Mouse (Mus musculus): ENCODE data around the gene Gnai3.
A peak's percentile ranks its signal among the peaks of the same experiment; 100 is the strongest.

Gene Gnai3

DNA sequence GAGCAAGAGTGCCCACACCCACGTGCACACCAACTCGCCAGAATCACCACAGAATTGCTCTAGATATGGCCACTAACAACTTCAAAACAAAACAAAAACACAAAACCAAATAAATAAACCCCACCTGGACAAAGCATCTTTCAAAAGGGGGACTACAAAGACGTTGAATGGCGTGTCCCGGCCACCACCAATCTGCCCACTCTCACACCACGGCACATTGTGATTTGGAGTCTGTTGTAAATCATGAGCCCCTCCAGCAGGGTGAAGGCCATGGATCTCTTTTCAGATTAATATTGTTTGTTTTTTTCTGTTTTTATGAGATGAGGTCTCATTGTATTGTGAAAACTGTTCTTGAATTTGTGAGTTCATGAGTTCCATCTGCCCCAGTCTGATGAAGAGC lies 43.9 kb downstream of the Gnai3 start:
- DNase-seq: no peak

DNA sequence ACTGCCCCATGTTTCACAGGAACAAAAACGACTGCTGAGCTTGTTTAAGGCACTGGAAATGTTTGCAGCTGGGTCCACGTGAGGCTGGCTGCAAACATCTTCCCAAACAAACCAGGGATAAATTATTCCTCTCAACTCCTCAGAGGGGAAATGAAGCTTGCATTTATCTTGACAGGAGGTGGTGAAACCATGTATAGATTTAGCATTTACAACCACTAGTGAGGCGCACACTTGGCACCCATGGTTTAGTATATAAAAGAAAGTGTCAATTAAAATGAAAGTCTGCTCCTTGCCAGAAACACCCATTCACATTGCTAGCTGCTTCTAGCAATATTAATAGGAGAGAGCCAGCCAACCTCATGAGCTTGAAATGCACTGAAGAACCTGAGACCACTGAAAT lies 44.4 kb downstream of the Gnai3 start:
- DNase-seq: no peak

DNA sequence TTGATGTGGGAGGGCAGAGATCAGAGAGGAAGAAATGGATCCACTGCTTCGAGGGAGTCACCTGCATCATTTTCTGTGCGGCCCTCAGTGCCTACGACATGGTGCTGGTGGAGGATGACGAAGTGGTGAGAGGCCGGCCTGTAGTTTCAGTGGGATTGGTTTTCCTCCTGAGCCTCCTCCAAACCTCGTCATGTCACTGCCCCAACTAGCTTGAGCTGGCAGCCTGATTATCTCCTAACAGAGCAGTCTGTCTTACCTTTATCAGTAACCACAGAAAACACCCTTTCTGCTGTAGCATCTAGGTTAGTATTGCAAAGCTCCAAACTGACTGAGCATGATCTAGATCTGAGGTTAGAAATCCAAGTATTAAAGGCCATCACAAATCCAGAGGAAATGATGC lies 47.6 kb downstream of the Gnai3 start:
- no peak for DNase-seq

DNA sequence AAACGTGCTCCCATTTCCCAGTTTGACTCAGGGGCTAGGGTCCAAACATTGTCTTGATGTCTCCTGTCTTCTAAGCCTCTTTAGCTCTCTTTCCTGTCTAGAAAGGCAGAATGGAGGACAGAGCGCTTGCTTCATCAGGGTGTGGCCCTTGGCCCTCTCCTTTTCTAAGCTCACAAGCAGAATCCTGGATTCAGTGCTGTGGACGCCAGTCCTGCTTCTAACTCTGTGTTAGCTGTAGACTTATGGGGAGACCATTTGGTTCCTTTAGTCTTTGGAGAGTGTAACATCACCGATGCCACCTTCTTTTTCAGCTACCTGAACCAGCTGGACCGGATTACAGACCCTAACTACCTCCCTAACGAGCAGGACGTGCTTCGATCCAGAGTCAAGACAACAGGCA lies 48.3 kb downstream of the Gnai3 start:
- DNase-seq: no peak

DNA sequence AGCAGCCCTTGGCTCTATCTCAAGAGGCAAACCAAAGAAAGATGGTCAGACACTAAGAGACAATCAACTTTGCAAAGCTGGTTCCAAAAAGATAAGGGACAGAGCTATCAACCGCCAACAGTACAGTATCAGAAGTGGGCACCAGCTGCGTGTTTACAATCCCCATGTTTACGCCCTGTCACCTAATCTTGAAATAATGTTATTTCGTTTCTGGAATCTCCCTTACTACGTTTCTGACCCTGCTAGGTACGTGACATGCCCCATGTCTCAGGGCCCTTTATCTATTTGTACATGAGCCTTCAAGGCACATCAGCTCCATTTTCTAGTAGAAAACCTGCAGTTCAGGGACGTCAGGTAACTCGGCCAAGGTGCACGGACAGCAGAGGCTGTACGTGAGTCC lies 49.2 kb downstream of the Gnai3 start:
- DNase-seq: no peak

DNA sequence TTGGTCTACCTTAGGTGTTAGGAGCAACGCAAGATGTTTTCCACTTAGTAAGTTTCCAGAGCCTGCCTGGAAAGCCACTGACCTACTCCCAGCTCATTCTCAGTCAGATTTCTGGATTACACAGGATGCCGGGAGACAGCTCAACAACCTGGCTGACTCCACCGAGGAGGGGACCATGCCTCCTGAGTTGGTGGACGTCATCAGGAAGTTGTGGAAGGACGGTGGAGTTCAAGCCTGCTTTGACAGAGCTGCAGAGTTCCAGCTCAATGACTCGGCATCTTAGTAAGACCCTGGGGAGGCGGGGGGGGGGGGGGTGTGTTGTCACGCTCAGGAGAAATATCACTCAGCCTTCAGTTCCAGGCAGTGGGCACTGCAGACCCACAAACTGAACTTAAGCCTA lies 49.7 kb downstream of the Gnai3 start:
- no peak for DNase-seq

DNA sequence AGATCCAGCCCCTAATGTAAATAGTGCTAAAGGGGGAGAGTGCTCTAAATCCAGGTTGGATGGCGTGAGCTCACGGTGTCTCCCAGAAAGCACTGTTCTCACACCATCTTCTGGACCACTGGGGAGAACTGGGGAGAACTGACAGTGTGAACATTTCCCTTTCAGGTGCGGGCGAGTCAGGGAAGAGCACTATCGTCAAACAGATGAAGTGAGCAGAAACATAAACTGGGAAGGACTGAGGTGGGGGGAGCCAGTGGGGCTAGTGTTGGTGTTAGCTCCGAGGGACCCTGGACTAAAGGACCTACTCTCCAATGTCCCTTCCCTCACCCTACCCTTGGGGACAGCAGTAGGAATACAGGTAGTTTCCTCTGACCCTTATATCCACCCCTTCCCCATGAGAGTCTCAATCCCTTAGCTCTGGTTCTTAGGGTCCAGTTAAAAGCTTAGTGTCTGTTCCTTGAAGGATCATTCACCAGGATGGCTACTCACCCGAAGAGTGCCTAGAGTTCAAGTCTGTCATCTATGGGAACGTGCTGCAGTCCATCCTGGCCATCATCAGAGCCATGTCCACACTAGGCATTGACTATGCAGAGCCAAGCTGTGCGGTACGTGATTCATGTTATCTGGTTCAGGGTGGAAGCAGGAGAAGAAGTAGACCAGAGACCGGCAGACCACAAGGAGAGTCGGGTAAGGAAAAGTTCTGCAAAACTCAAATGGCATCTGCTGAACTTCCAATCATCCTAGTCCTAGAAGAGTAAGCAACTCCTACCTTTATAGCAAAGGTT lies 50.8 kb downstream of the Gnai3 start:
- DNase-seq: no peak

DNA sequence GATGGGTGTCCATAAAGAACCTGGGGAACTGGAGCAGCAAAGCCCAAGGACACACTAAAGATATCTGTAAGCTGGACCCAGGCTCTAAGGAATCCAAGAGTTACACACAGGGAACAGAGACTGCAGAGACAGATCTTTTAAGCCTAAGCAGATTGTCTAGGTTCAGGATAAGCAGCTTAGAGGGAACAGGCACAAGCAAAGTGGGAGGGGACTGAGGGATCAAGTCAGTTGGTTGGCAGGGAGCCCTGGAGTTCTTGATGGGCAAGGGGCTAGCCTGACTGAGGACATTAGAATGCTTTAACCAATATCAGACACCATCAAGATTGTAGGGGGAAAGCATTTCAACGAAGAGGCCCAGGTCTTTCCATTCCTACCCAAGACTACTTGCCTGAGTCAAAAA lies 51.8 kb downstream of the Gnai3 start:
- no peak for DNase-seq

DNA sequence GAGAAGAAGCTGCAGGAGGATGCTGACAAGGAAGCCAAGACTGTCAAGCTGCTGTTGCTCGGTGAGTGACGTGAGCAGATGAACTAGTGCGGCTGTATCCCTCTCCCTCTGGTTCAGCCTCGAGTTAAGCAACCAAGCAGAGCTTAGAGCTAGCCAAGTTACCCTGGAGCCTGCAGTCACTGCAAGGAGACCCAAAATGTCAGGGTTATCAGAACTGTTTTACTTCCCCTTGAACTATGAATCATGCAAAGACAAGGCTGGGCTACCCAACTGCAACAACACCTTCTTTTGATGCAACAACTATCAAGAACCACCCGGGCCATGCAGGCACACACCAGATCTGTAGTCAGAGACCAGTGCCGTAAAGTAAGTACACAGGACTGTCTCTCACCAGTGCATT lies 52.6 kb downstream of the Gnai3 start:
- DNase-seq: no peak

DNA sequence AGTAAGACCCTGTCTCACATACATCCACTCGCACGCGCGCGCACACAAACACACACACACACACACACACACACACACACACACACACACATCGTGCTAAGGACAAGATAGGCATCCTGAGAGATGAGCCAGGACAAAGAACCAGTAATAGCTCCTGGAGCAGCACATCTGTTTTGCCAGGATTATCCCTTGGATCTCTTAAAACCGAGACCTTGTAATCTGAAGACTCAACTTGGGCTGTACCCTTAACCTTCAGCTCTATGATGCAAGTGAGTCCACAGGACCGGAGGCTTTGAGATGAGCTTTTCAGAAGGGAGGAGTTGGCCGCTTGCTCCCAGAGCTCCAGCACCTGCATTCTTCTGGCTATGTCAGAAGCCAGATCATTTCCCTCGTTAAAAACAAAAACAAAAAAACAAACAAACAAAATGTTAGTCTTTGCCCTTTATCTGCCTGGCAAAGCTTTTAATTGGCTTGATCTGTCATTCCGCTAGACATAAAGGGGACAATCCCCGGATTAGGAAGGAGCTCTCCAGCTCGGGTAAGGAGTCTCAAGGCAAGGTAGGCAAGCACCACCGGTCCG lies 53.3 kb downstream of the Gnai3 start, which contains the start of gene Gnat2:
Gnat2 (plus strand) TSS at position 254 of the 580 bp plus-strand sequence.
- DNase-seq: no peak

DNA sequence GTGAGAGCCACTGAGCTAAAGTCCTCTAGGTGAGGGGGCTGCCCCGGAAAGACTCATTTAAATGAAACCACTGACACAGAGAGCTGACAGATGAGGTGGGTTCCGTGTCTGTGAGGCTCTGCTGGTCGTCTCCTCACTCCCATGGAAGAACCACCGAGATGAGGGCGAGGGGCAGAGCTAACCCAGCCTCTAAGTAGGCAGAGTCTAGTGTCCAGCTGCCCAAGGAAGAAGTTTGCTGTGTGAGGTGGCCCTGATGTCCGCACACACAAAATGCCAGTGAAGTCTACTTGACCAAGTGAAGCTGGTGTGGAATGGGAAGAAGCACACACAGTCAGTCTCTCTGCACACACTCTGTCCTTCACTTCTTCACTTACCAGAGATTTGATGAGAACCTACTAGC lies 53.9 kb downstream of the Gnai3 start:
- DNase-seq: no peak

DNA sequence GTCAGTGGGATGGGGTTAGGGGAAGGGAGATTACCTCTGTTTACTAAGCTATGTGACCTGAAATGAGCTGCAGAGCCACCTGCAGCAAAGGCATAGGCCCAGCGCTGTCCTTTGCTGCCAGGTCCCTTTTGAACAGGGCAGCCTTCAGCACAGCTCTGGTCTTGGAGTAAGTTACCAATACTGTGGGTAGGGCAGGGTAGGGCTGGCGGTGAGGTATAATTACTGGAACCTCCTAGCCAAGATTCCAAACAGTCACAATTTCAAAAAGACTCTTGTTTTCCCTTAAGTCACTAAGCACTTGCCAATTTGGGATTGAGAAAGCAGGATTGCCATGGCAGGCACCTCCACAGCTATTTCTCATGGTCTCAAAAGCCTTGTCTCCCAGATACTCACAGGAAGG lies 55.4 kb downstream of the Gnai3 start:
- DNase-seq: no peak

DNA sequence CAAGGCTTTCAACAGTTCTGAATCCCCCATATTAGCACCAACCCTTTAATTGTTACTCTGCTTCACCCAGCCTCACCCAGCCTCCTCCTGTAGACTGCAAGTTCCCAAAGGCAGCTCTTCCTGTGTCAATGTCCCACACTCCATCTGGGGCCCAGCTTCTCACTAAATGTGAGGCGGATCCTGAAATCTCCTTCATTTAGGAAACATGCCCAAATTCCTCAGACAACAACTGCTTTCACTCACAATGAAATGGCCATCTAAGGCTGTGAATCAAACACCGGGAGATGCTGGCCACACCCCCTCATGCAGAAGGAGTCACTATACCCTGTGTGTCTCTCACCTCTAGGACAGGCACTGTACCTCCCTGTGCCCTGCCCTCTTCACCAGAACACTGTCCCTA lies 56.0 kb downstream of the Gnai3 start:
- DNase-seq: no peak

DNA sequence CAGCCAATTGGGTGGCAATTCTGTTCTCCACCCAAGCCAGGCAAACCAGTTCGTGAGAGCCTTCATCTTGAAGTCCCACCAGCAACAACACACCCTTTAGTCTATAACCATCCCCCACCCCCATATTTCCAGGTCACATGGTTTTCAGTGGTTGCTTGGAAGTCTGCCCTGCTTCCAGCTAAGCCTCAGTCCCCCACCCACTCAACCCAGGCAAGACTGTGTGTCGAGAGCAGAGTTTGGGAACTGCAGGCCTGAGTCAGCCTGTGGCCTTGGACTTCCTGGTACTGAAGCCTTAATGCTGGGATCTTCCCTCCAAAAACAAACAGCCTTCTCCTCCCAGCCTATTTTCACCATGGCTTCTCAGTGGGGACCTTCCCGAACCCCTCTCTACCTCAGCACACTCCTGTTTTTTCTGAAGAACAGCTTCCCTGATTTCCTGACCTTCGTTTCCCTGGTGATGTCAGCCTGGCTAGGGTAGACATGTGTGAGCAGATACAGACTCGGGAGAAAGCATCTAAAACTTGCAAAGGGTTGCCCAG lies 57.0 kb downstream of the Gnai3 start:
- no peak for DNase-seq

DNA sequence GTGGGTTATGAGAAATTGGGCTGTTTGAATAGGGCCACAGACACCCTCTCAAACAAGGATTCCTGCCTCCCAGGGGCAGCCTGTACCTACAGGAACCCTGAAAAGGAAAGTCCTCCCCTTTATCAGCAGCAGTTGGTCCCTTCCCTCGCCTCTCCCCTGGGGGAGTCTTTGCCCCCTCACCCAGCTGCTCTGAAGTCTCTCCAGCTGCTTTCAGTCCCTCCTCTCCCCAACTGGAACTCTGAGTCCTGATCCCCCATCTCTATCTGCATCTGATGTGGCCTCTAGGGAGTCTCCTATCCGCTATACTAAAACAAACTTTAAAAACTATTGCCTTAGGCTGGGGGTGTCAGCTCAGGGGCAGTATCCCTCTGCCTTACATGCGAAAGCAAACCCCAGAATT lies 58.6 kb downstream of the Gnai3 start:
- no peak for DNase-seq

DNA sequence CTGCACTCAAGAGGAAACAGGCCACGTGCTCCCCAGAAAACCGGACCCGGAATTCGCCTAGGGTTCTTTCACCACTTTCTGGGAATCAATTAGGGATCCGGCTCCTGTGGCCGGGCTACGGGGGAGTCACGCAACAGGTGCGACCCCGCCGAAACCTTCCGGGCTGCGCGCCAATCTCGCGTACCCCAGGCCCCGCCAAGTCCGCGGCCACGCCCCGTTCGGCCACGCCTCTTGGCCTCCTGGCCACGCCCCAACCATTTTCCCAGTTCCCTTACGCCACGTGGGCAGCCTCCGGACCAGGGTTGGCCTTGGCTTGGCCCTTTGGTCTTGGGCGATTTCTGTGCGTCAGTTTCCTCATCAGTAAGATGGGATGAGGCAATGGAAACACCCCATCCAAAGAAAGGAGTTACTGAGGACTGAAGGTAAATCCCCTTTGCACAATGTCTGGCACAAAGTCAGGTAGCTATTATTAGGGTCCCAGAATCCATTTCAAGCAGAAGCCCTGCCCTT lies 59.4 kb downstream of the Gnai3 start, which contains the start of gene Ampd2:
Ampd2 (minus strand) TSS at position 182 of the 510 bp plus-strand sequence.
- DNase-seq: peak; percentile 83

DNA sequence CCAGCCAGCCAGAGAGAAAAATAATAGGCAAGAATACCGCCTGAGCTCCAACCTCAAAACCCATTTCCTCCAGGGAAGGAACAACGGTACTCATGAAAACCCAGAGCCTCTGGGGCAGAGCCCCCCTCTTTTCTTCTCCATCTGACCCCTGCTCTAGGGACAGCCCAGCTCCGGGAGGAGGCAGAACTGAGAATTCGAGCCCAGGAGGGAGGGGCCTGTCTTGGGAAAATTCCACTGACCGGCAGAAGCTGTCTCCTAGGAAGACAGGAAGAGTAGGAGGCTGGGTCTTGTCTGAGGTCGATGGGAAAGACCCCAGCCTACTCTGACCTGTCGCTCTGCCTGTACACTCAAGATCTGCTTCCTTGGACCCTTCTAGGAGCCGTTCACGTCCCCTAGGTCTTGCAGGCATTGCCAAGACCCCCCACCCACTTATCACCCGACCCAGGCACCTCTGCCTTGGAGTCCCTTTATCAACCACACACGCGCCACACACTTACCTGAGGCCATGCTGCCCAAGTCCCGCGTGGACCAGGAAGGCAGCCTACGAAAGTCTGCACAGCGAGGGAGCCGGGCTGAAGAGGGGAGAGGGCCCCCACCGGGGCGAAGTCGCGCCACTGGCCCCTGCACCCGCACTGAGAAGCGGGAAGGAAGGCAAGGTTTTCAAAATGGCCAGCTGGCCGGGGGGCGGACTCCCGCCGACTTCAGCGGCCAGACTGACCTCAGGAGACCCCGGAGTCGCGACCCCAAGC lies 60.1 kb downstream of the Gnai3 start:
- peak; percentile 88 for DNase-seq

DNA sequence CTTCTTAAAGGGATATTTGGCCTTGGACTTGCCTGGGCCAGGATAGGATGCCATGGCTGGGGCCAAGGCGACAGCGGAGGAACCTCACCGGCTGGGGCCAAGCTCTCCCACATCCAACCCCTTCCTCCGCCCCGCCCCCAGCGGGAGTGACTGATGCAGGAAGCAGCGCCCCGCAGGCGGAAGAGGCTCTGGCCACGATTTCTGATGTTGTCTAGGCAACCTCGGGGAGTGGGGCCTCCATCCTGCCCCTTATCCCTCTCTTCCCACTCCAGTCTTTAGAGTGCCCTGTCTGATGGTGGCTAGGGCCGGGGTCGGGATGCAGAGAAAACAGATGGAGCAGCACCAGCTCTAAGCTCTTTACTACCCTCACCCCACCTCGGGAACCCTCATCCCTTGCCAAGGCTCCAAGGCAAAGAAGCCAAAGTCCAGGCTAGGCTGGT lies 60.6 kb downstream of the Gnai3 start:
- peak; percentile 93 for DNase-seq

DNA sequence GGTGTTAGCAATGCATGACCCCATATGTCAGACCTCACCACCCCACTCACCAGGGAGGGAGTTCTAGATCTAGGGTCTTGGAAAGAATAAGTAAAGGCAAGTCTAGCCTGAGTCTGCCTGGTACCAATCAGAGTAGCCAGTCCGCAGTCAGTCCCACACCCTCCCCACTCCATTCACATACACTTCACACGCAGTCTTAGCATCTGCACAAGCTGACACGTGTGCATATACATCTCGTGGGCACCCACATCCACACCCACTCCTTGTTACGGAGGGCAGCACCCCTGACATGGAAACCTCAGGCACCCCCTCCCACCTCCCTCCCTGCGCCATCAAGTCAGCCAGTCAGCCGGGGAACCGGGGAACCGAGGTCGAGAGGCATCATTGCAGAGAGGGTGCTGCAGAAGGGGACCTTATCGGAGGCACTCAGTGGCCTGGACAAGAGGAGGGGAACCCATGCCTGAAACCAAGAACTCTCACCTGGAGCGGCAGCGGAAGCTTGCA lies 61.1 kb downstream of the Gnai3 start:
- DNase-seq: no peak

DNA sequence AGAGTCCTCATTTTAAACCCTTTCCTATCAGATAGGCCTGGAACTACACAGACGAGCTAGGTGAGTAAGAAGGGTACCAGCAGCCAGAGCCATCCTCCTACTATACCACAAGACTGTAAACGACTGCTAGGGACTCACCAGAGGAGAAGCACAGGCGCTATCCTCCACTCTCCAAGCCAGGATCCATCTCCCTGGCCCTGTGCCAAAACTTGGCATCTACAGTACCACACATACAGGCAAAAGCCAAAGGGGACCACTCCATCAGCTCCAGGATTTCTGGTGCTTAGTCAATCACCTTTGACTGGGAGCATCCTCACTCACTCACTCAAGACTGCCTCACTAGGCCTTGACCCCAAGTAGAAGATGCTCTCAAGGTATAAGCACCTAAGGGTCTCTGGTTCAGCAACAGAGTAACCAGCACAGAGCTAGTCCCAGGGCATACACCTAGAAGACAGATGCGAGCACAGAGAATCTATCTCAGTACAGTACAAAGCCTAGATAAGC lies 62.0 kb downstream of the Gnai3 start:
- DNase-seq: no peak

DNA sequence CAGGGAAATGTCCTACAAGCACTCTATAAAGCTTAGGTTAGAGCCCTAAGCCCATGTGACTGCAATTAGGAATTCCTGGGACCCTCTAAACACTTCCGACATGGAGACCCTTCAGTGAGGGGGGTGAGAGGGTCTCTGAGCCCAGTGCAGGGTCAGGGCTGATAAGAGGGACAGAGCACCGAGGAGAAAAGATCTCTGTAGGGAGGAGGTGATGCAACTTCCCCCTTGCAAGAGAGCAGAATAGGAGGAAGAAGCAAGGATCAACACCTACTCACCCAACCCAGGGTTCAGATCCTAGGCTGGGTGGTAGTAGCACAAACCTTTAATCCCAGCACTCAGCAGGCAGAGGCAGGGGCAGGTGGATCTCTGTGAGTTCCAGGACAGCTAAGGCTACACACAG lies 62.8 kb downstream of the Gnai3 start:
- no peak for DNase-seq

DNA sequence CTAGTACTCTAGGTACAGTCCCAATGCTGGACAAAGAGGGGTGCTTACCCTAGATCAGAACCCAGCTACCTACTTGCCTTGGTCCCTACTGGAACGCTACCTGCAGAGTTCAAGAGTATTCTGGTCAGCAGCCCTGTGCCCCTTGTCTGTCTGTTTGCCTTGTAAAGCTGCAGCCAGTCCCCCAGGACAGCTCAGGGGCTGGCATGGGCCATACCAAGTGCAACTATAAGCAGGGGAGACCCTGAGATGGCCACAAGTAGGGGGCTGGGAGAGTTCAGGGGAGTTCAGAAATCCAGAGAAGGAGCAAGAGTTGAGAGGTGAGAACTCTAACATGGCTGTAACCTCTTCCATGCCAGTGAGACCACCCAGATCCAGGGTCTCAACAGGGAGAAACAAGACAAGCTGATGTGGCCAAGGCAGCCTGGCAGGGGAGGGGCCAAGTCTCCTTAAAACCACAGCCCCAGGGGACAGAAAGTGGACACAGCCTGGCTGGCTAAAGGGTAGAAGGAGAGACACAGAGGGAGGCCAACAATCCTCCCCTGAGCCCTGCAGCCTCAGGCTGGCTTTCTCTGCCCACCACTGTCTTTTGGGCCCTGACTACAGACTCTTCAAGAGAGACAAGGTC lies 63.6 kb downstream of the Gnai3 start:
- no peak for DNase-seq

DNA sequence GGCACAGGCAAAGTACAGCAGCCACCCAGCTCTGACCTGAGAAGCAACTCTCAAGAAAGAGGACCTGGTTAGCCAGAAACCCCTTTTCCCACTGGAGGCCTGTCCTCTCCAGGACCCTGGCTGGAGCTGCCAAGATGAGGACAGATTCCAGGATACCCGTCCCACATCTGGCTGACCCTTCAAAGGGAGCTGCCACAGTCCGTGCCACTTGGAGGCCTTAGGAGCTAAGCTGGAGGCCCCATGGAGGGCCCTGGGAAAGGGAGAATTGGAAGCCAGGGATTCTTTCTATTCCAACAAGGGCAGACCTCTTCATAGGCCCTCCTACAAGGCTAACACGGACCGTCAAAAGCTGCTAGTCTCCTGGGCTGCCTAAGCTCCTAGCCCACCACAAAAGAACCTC lies 64.3 kb downstream of the Gnai3 start:
- no peak for DNase-seq
